Mouse (Mus musculus): ENCODE data around the gene Cwc22. TPM values are rescaled to one million over a fixed set of nuclear protein-coding genes. Genes with fewer than 3 reads are reported as not detected.

Gene Cwc22
- polyA plus RNA-seq, 2 experiments: 11.0 to 15.8 TPM

GRCm38 (mm10) chr2:77887166-77887565 lies 59.0 kb downstream of the Cwc22 start:
- H3K4me3 ChIP-seq (ENCODE audit: insufficient read depth in 1 of 2, low read depth in 2 of 2, low read length in 2 of 2): no peak overlapping the region
- TF ChIP-seq EP300 (IDR thresholded peaks at IDR 0.05; ENCODE audit: low read depth) (no peak), CTCF (IDR thresholded peaks at IDR 0.05; ENCODE audit: low read depth) (no peak)
- no peak overlapping the region for H3K9ac ChIP-seq (replicated peaks)
- no peaks in the 10 kb centered on the region for H3K27me3 ChIP-seq (ENCODE audit: control insufficient read depth, insufficient read depth, low read length)
- no peaks in the 10 kb centered on the region for H3K36me3 ChIP-seq (replicated peaks; ENCODE audit: control insufficient read depth, insufficient read depth, low read depth)
- ATAC-seq (ENCODE audit: insufficient read depth) (no peak), DNase-seq (ENCODE audit: low read depth in 3 of 3, low spot score in 3 of 3) (no peak)
- H3K9me3 ChIP-seq (ENCODE audit: control insufficient read depth, low read length): no peaks in the 10 kb centered on the region
- H3K4me2 ChIP-seq (ENCODE audit: low read depth): no peak overlapping the region
- H3K27ac ChIP-seq: no peak overlapping the region
- WGBS (ENCODE audit: insufficient replicate concordance): 68% methylated on average over 4 of the region's 4 CpGs
- H3K4me1 ChIP-seq (replicated peaks; ENCODE audit: control insufficient read depth in 2 of 2, insufficient read depth in 2 of 2, low read length in 1 of 2): no peaks in the 10 kb centered on the region

DNA sequence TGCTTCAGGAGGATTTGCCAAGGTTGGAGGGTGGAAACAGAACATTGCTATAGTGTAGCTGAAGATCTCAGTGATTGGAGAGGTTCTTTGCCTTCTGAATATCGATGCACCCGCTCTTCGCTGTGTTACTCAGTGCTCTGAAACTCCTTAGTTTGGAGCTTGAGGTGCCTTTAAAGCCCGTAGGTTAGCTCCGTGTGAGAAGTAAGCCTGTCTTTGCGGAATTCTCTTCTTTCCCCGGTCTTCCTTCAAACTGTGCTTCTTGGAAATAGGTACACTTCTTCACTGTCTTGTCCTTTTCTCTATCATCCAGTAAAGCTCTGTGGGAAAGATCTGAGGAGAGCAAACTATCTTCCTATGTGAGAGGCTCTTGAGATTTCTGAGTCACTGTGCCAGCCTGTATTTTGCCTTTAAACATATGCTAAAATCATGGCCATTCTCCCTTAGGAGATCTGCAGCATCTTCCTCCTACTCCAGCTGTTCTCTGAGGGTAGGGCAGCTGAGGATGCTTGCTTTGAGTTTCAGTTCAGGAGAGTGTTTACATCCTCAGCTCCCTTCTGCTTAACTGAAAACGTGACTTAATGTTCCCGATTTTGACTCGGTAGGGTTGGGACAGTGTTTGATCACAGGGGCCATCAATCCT lies 60.6 kb downstream of the Cwc22 start:
- no peaks in the 10 kb centered on the region for H3K36me3 ChIP-seq (replicated peaks; ENCODE audit: control insufficient read depth, insufficient read depth, low read depth)
- WGBS (ENCODE audit: insufficient replicate concordance): 72% methylated on average over 10 of the region's 10 CpGs

DNA sequence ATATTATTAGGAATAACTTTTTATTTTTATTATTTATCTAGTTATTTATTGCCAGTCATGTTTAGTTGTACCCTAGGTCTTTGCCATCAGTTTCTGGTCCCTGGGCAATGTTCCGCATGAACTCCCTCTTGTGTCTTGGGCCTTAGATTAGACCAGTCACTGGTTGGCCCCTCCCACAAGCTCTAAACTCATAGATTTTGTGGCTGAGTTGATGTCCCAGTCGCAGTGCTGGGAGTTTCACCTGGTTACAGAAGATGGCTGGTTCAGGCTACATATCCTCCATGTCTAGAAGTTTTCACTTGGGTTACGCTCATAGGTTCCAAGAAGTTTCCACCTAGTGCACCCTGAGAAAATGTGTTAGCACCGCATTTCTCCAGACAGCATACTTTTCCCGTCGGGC lies 61.1 kb downstream of the Cwc22 start:
- H3K36me3 ChIP-seq (replicated peaks; ENCODE audit: control insufficient read depth, insufficient read depth, low read depth): no peaks in the 10 kb centered on the region
- H3K9me3 ChIP-seq (ENCODE audit: control insufficient read depth, low read length): no peaks in the 10 kb centered on the region
- ATAC-seq (ENCODE audit: insufficient read depth) (no peak), DNase-seq (ENCODE audit: low read depth in 3 of 3, low spot score in 3 of 3) (no peak)
- no peak overlapping the region for H3K27ac ChIP-seq
- TF ChIP-seq CTCF (IDR thresholded peaks at IDR 0.05; ENCODE audit: low read depth): no peak
- H3K4me2 ChIP-seq (ENCODE audit: low read depth): no peak overlapping the region
- 77% methylated on average over 6 of the region's 6 CpGs for WGBS (ENCODE audit: insufficient replicate concordance)
- H3K4me1 ChIP-seq (replicated peaks; ENCODE audit: control insufficient read depth in 2 of 2, insufficient read depth in 2 of 2, low read length in 1 of 2): no peaks in the 10 kb centered on the region
- H3K27me3 ChIP-seq (ENCODE audit: control insufficient read depth, insufficient read depth, low read length): no peaks in the 10 kb centered on the region
- H3K9ac ChIP-seq (replicated peaks): no peak overlapping the region
- no peak overlapping the region for H3K4me3 ChIP-seq (ENCODE audit: insufficient read depth in 1 of 2, low read depth in 2 of 2, low read length in 2 of 2)

More for the DNA sequence above, 60.6 kb downstream of the Cwc22 start:
- no peak overlapping the region for H3K27ac ChIP-seq
- ATAC-seq (ENCODE audit: insufficient read depth) (no peak), DNase-seq (ENCODE audit: low read depth in 3 of 3, low spot score in 3 of 3) (no peak)
- H3K27me3 ChIP-seq (ENCODE audit: control insufficient read depth, insufficient read depth, low read length): no peaks in the 10 kb centered on the region
- no peak overlapping the region for H3K4me2 ChIP-seq (ENCODE audit: low read depth)
- no peaks in the 10 kb centered on the region for H3K9me3 ChIP-seq (ENCODE audit: control insufficient read depth, low read length)
- TF ChIP-seq CTCF (IDR thresholded peaks at IDR 0.05; ENCODE audit: low read depth): no peak
- TF ChIP-seq EP300 (IDR thresholded peaks at IDR 0.05; ENCODE audit: low read depth): no peak
- no peak overlapping the region for H3K4me3 ChIP-seq (ENCODE audit: insufficient read depth in 1 of 2, low read depth in 2 of 2, low read length in 2 of 2)
- no peaks in the 10 kb centered on the region for H3K4me1 ChIP-seq (replicated peaks; ENCODE audit: control insufficient read depth in 2 of 2, insufficient read depth in 2 of 2, low read length in 1 of 2)
- H3K9ac ChIP-seq (replicated peaks): no peak overlapping the region

DNA sequence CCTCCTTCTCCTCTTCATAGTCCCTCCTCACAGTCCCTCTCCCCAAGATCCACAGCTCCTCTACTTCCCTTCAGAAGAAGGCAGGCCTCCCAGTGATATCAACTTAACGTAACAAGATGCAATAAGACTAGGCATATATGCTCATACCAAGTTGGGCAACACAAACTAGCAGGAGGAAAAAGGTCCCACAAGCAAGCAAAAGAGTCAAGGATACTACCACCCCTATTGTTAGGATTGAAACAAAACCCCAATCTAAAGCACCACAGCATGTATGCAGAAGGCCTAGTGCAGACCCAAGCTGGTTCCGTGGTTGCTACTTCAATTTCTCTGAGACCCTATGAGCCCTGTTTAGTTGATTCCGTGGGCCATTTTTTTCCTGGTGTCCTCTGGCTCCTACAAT lies 61.7 kb downstream of the Cwc22 start:
- no peak for DNase-seq (ENCODE audit: low read depth in 3 of 3, low spot score in 3 of 3)
- no peaks in the 10 kb centered on the region for H3K36me3 ChIP-seq (replicated peaks; ENCODE audit: control insufficient read depth, insufficient read depth, low read depth)
- no peaks in the 10 kb centered on the region for H3K27me3 ChIP-seq (ENCODE audit: control insufficient read depth, insufficient read depth, low read length)
- no peak for ATAC-seq (ENCODE audit: insufficient read depth)
- H3K9ac ChIP-seq (replicated peaks): no peak overlapping the region
- TF ChIP-seq EP300 (IDR thresholded peaks at IDR 0.05; ENCODE audit: low read depth) (no peak), CTCF (IDR thresholded peaks at IDR 0.05; ENCODE audit: low read depth) (no peak)
- no peak overlapping the region for H3K4me3 ChIP-seq (ENCODE audit: insufficient read depth in 1 of 2, low read depth in 2 of 2, low read length in 2 of 2)
- no peaks in the 10 kb centered on the region for H3K9me3 ChIP-seq (ENCODE audit: control insufficient read depth, low read length)
- H3K4me2 ChIP-seq (ENCODE audit: low read depth): no peak overlapping the region
- no peaks in the 10 kb centered on the region for H3K4me1 ChIP-seq (replicated peaks; ENCODE audit: control insufficient read depth in 2 of 2, insufficient read depth in 2 of 2, low read length in 1 of 2)
- WGBS (ENCODE audit: insufficient replicate concordance): 68% methylated on average over 3 of the region's 3 CpGs
- no peak overlapping the region for H3K27ac ChIP-seq

GRCm38 (mm10) chr2:77882961-77883360 lies 63.2 kb downstream of the Cwc22 start:
- H3K9ac ChIP-seq (replicated peaks): no peak overlapping the region
- TF ChIP-seq CTCF (IDR thresholded peaks at IDR 0.05; ENCODE audit: low read depth): no peak
- TF ChIP-seq EP300 (IDR thresholded peaks at IDR 0.05; ENCODE audit: low read depth): no peak
- DNase-seq (ENCODE audit: low read depth in 3 of 3, low spot score in 3 of 3) (no peak), ATAC-seq (ENCODE audit: insufficient read depth) (no peak)
- no peaks in the 10 kb centered on the region for H3K9me3 ChIP-seq (ENCODE audit: control insufficient read depth, low read length)
- no peaks in the 10 kb centered on the region for H3K27me3 ChIP-seq (ENCODE audit: control insufficient read depth, insufficient read depth, low read length)
- no peak overlapping the region for H3K27ac ChIP-seq
- H3K4me3 ChIP-seq (ENCODE audit: insufficient read depth in 1 of 2, low read depth in 2 of 2, low read length in 2 of 2): no peak overlapping the region
- WGBS (ENCODE audit: insufficient replicate concordance): 66% methylated on average over 4 of the region's 4 CpGs
- H3K4me2 ChIP-seq (ENCODE audit: low read depth): no peak overlapping the region
- no peaks in the 10 kb centered on the region for H3K4me1 ChIP-seq (replicated peaks; ENCODE audit: control insufficient read depth in 2 of 2, insufficient read depth in 2 of 2, low read length in 1 of 2)
- no peaks in the 10 kb centered on the region for H3K36me3 ChIP-seq (replicated peaks; ENCODE audit: control insufficient read depth, insufficient read depth, low read depth)
